Mouse (Mus musculus) thymus, postnatal 4 days (tissue): ENCODE data around the gene Aebp2.

Experiments used
- DNase-seq: peaks from one replicate; pipeline ENCODE4 v3.0.0; 2021

Gene Aebp2

GRCm38 (mm10) chr6:140705132-140705531 is 82.7 kb downstream of the Aebp2 start:
- DNase-seq, result no peak

GRCm38 (mm10) chr6:140706056-140706455 is 83.6 kb downstream of the Aebp2 start:
- no peak for DNase-seq

GRCm38 (mm10) chr6:140708059-140708458 is 85.6 kb downstream of the Aebp2 start:
- DNase-seq, result peak; percentile 49

- peak; percentile 62 for DNase-seq
These were observed 87.1 kb downstream of the Aebp2 start for GRCm38 (mm10) chr6:140709415-140710107.

GRCm38 (mm10) chr6:140712754-140713153 is 90.3 kb downstream of the Aebp2 start:
- peak; percentile 78 for DNase-seq

- peak; percentile 88 for DNase-seq
These were observed 92.5 kb downstream of the Aebp2 start for GRCm38 (mm10) chr6:140714905-140715365.

GRCm38 (mm10) chr6:140722058-140722457 is 99.6 kb downstream of the Aebp2 start:
- no peak for DNase-seq
